Mouse (Mus musculus) mesoderm, embryonic 11.5 days (tissue): ENCODE measurements around the gene Cyp17a1.

Source experiments
- DNase-seq: peaks from one replicate; pipeline ENCODE4 v3.0.0-alpha.2; 2012; ENCODE audit warnings: low read depth, low spot score

Cyp17a1 gene

DNA sequence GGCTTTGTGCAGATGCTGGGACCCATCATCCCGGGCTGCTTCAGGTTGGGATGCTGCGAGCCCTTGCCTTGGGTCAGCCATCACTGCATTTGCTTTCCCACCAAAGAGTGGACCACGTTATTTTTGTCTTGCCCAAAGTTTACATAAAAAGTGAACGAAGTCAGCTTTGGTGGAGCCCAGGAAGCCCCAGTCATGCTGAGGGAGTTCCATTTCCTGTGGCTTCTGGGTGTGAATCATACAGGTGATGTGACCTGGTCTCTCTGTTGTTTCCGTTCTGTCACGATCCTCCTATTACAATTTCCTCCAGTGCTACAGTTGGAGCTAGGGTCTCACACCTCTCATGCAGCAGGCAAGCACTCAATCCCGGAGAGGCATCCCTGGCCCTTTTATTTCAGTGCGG lies 55.6 kb downstream of the Cyp17a1 start:
- no peak for DNase-seq
